Mouse (Mus musculus) kidney, embryonic 14.5 days (tissue): Measurements from ENCODE around the gene Syne1. TPM values are rescaled to one million over a fixed set of nuclear protein-coding genes. Genes with fewer than 3 reads are reported as not detected.

Experiments used
- ATAC-seq: fragments of 200-750 bp; cut with Nextera tagmentation; 2 replicates; pipeline ENCODE4 v1.8.0; 2017; ENCODE audit warnings: moderate number of reproducible peaks, mild to moderate bottlenecking, moderate TSS enrichment, moderate library complexity; ENCODE audit not compliant: low FRiP score, low TSS enrichment
- H3K27ac ChIP-seq: fragments of 300-500 bp; sonication (generic); 2 replicates; pipeline ENCODE4 v1.5.1; 2014; ENCODE audit warnings: low read depth, mild to moderate bottlenecking, low read length, moderate library complexity, mixed read lengths
- H3K27me3 ChIP-seq: fragments of 300-500 bp; sonication (generic); 2 replicates; pipeline ENCODE4 v1.6.1; 2014; ENCODE audit warnings: mild to moderate bottlenecking, low read length; ENCODE audit not compliant: control insufficient read depth, insufficient read depth
- H3K36me3 ChIP-seq: fragments of 300-500 bp; sonication (generic); 2 replicates; pipeline ENCODE4 v1.6.1; 2014; ENCODE audit warnings: low read length, mixed read lengths; ENCODE audit not compliant: control insufficient read depth, insufficient read depth
- H3K4me1 ChIP-seq: fragments of 300-500 bp; sonication (generic); 2 replicates; pipeline ENCODE4 v1.6.1; 2014; ENCODE audit warnings: low read length, mixed read lengths; ENCODE audit not compliant: control insufficient read depth, insufficient read depth
- H3K4me2 ChIP-seq: fragments of 300-500 bp; sonication (generic); replicated peaks from 2 replicates; pipeline ENCODE4 v1.6.1; 2014; ENCODE audit warnings: low read depth, mild to moderate bottlenecking, low read length
- H3K4me3 ChIP-seq: fragments of 300-500 bp; sonication (generic); 2 replicates; pipeline ENCODE4 v1.5.1; 2014; ENCODE audit warnings: mild to moderate bottlenecking, low read length
- H3K9ac ChIP-seq: fragments of 300-500 bp; sonication (generic); 2 replicates; pipeline ENCODE4 v1.6.1; 2014; ENCODE audit warnings: low read depth, mild to moderate bottlenecking, low read length, moderate library complexity
- H3K9me3 ChIP-seq: fragments of 300-500 bp; sonication (generic); 2 replicates; pipeline ENCODE4 v1.6.1; 2016; ENCODE audit warnings: low read length; ENCODE audit not compliant: control insufficient read depth
- WGBS: fragments of 180-500 bp; shearing (Covaris S2); extraction: QIAGEN DNeasy Blood & Tissue Kit; methylation state at CpG from one replicate; pipeline ENCODE4 v1.1.7; 2014; 5-methylcytosine and 5-hydroxymethylcytosine counted together
- polyA plus RNA-seq: library from polyadenylated mRNA; unstranded; fragments of >200 nt; fragmentation: Nextera tagmentation; extraction: Ambion mirVana; gene quantifications from 2 replicates; pipeline ENCODE4 v1.2.1, GENCODE M21; 2014

The Syne1 gene
- polyA plus RNA-seq, 1 experiment from 2014 or later: 5.8 TPM

- H3K4me3 ChIP-seq: no peak overlapping the region
- H3K27ac ChIP-seq: no peak overlapping the region
- H3K9me3 ChIP-seq: no peaks in the 10 kb centered on the region
- no peak overlapping the region for H3K9ac ChIP-seq
- no peaks in the 10 kb centered on the region for H3K27me3 ChIP-seq
- no peak for ATAC-seq
- H3K4me1 ChIP-seq: 0 out of 2 replicates have a peak, but pooled peaks cover 3% of the 10 kb centered on the region
- 73% methylated on average over 5 of the region's 5 CpGs for WGBS
- H3K36me3 ChIP-seq: no peaks in the 10 kb centered on the region
- no peak overlapping the region for H3K4me2 ChIP-seq
Measured at GRCm38 (mm10) chr10:5165439-5165838, 385.8 kb downstream of the Syne1 start.

DNA sequence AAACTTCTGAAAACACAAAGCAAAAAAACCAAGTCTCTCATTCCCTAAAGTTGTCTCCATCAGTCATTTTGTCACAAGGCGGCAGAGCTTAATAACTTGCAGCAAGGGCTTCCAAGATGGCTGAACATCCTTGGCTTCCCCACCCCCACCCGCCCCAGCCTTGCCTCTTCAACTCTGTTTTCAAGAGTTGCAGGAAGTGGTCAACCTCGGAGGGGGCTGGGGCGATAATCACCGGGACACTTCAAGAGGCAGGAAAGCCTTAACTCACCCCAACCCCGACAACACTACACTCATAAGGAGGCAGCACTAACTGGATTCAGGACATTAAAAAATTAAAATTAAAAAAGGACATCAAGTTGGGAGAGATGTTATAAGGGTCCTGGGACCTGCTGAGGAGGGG, 387.5 kb downstream of the Syne1 start:
- 54% methylated on average over 6 of the region's 6 CpGs for whole genome bisulfite sequencing
- H3K9ac ChIP-seq: no peak overlapping the region
- H3K9me3 ChIP-seq: no peaks in the 10 kb centered on the region
- 0 out of 2 replicates have a peak, but pooled peaks cover 3% of the 10 kb centered on the region for H3K4me1 ChIP-seq
- ATAC-seq: no peak
- H3K27ac ChIP-seq: no peak overlapping the region
- H3K4me2 ChIP-seq: no peak overlapping the region
- H3K4me3 ChIP-seq: no peak overlapping the region
- no peaks in the 10 kb centered on the region for H3K36me3 ChIP-seq
- no peaks in the 10 kb centered on the region for H3K27me3 ChIP-seq

GRCm38 (mm10) chr10:5163286-5163685, 388.0 kb downstream of the Syne1 start:
- ATAC-seq: no peak
- Histone ChIP-seq H3K4me3 (no peak overlapping the region), H3K27ac (no peak overlapping the region), H3K36me3 (no peaks in the 10 kb centered on the region), H3K27me3 (no peaks in the 10 kb centered on the region), H3K4me1 (0 out of 2 replicates have a peak, but pooled peaks cover 3% of the 10 kb centered on the region), H3K9me3 (no peaks in the 10 kb centered on the region), H3K4me2 (no peak overlapping the region), H3K9ac (no peak overlapping the region)
- WGBS: 85% methylated on average over 3 of the region's 3 CpGs

GRCm38 (mm10) chr10:5161394-5161872, 389.8 kb downstream of the Syne1 start:
- Histone ChIP-seq H3K4me3 (no peak overlapping the region), H3K9me3 (no peaks in the 10 kb centered on the region), H3K36me3 (no peaks in the 10 kb centered on the region), H3K27me3 (no peaks in the 10 kb centered on the region), H3K4me2 (peak overlapping the region; percentile 12; the same call in 1 of the 2 replicates), H3K27ac (no peak overlapping the region), H3K4me1 (0 out of 2 replicates have a peak, but pooled peaks cover 3% of the 10 kb centered on the region), H3K9ac (no peak overlapping the region)
- no peak for ATAC-seq
- 47% methylated on average over 12 of the region's 12 CpGs for WGBS

DNA sequence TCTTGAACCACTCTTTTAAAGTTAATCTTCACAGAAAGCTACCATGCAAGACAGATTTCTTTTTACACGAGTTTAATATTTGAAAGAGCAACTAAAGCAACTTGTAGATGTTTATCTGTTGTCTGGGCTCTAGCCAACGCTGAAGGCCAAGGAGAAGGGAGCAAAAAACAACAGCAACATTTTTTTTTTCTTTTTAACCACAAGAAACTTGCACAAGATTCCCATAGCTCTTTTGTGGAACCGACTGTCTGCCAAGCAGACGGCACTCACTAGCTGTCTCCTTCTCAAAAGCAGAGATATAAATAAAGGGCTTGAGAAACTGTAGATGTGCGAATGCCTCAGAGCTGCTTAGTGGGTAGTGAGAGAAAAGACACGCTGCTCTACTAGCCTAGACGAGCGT, 391.6 kb downstream of the Syne1 start:
- Histone ChIP-seq H3K4me2 (no peak overlapping the region; the same call in 1 of the 2 replicates), H3K36me3 (no peaks in the 10 kb centered on the region), H3K9ac (no peak overlapping the region), H3K9me3 (no peaks in the 10 kb centered on the region), H3K4me3 (no peak overlapping the region), H3K27me3 (no peaks in the 10 kb centered on the region), H3K4me1 (0 out of 2 replicates have a peak, but pooled peaks cover 3% of the 10 kb centered on the region), H3K27ac (peak overlapping the region; percentile 37; the same call in 1 of the 2 replicates)
- no peak for ATAC-seq
- 59% methylated on average over 8 of the region's 8 CpGs for WGBS

- Histone ChIP-seq H3K4me1 (no peaks in the 10 kb centered on the region), H3K9ac (no peak overlapping the region), H3K4me3 (no peak overlapping the region), H3K27ac (no peak overlapping the region), H3K36me3 (no peaks in the 10 kb centered on the region), H3K27me3 (no peaks in the 10 kb centered on the region), H3K9me3 (no peaks in the 10 kb centered on the region), H3K4me2 (no peak overlapping the region)
- WGBS: 76% methylated on average over 6 of the region's 6 CpGs
- no peak for ATAC-seq
Measured at GRCm38 (mm10) chr10:5153047-5153446, 398.2 kb downstream of the Syne1 start.

DNA sequence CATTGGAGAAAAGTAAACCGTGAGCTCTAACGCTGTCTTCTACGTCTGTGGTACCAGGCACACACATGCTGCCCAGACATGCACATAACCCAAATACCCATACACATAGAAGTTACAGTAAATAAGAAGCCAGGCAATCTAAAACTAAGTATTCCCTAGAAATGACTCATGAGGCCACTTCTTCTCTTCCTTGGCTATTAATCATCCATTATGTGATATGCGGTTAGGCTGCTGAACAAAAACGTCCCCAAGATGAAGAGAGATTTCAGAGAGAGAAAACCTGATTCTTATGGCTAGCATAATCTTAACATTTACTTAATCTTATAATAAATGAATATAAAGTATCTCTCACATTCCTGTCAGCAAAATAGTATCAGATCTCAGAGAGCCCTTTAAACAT, 409.8 kb downstream of the Syne1 start:
- no peak for ATAC-seq
- Histone ChIP-seq H3K9ac (no peak overlapping the region), H3K27me3 (no peaks in the 10 kb centered on the region), H3K36me3 (no peaks in the 10 kb centered on the region), H3K4me3 (no peak overlapping the region), H3K27ac (no peak overlapping the region), H3K4me1 (no peaks in the 10 kb centered on the region), H3K9me3 (no peaks in the 10 kb centered on the region), H3K4me2 (no peak overlapping the region)
- 70% methylated on average over 5 of the region's 5 CpGs for WGBS

DNA sequence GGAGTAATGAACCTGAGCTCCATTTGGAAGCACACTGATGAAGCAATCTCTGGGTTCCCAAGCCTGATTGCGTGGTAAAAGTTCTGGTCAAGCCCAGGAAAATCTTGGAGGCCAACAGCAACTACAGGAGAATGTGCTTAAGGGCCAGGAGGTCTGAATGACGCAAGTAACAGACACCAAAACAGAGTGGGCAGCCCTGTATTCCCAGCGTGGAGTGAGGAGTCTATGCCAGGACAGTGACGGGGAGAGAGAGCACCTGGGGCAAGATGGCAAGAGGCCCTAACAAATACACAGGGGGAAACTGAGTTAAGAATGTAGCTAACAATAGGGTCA, 411.4 kb downstream of the Syne1 start:
- H3K4me2 ChIP-seq: no peak overlapping the region
- 50% methylated on average over 4 of the region's 4 CpGs for WGBS
- no peak overlapping the region for H3K4me3 ChIP-seq
- no peak overlapping the region for H3K9ac ChIP-seq
- no peaks in the 10 kb centered on the region for H3K36me3 ChIP-seq
- no peaks in the 10 kb centered on the region for H3K27me3 ChIP-seq
- H3K4me1 ChIP-seq: no peaks in the 10 kb centered on the region
- ATAC-seq: 0 out of 2 replicates have a peak, but pooled peaks have one; percentile 6
- no peaks in the 10 kb centered on the region for H3K9me3 ChIP-seq
- peak overlapping the region; percentile 78 for H3K27ac ChIP-seq

DNA sequence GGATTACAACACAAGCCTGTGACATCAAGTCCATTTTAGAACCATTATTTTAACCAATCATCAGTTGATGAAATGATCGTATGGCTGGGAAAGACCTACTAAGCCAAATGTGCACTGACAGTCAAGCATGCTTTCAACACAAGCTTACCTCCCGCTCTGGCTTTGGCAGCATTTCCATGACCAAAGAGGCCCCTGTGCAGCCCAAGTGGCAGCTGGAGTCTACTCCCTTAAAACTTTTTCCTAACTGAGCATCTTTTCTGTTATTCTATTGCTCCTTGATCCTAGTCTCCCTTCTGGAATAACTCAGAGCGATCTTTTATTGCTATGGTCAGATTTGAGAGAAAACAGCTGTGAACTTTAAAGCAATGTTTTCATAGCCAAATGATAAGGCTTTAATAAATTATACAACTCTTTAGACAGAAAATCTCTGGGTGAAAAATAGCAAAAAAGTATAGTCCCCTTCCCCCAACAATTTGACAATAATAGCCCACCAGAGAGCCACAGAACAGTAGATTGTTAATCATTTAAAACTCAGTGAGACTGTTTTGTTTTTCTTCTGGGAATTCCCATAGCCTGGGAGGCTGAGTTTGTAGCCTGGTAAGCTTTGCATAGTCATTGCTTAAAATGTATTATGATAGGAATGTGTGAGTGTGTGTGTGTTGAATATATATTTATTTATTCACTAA, 411.9 kb downstream of the Syne1 start:
- ATAC-seq: peak; percentile 92
- no peak overlapping the region for H3K4me3 ChIP-seq
- H3K9ac ChIP-seq: no peak overlapping the region
- WGBS: 33% methylated on average over 3 of the region's 3 CpGs
- H3K4me2 ChIP-seq: no peak overlapping the region
- H3K27me3 ChIP-seq: no peaks in the 10 kb centered on the region
- no peaks in the 10 kb centered on the region for H3K4me1 ChIP-seq
- H3K36me3 ChIP-seq: no peaks in the 10 kb centered on the region
- H3K27ac ChIP-seq: peak overlapping the region; percentile 78; the same call in 1 of the 2 replicates
- H3K9me3 ChIP-seq: no peaks in the 10 kb centered on the region
